ENCODE assay signal across 22 mouse cellular contexts in the genomic region with DNA sequence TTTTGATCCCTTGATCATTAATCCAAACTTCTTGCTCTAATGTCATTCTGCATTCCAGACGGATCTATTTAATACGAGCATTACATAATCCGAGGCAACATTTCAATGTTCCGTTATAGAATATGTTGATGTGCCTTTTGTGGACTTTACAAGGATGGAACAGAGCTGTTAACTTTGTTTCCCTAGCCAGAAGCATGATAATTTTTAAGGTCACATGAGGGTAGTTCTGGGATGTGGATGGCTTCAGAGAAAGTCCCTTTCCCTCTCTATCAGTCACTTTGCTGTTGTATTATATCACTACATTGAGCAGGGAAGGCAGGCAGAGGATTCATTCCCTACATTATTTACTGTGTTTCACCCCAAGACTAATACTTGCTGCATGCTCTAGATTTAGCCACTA.
DNase-seq lines count a peak whose midpoint lies in the region; ATAC-seq lines count a peak whose summit lies in the region.
"Had no signal": no experiment of that assay in that cellular context is flagged by ENCODE, and none has a peak within 500 bp of the region (broad histone marks: within the 10 kb centered on the region; RNA-seq: fewer than 3 reads in every experiment).

No protein-coding gene starts in this region.

- H3K4me3 ChIP-seq in forebrain, embryonic 11.5 days (ENCODE audit: low read depth, low read length) = no peak overlapping the region
- H3K4me3 ChIP-seq in forebrain, embryonic 16.5 days (replicated peaks; ENCODE audit: low read length) = no peak overlapping the region
- no peak overlapping the region for H3K4me3 ChIP-seq in hindbrain, embryonic 13.5 days
- no peak overlapping the region for H3K4me3 ChIP-seq in hindbrain, embryonic 14.5 days (replicated peaks; ENCODE audit: low read length)
- no peak overlapping the region for H3K4me3 ChIP-seq in midbrain, embryonic 11.5 days (ENCODE audit: low read depth, low read length)
- no peak overlapping the region for H3K4me3 ChIP-seq in midbrain, embryonic 15.5 days

- no peak overlapping the region for H3K27ac ChIP-seq in forebrain, embryonic 11.5 days (ENCODE audit: low read depth, low read length)
- no peak overlapping the region for H3K27ac ChIP-seq in forebrain, embryonic 16.5 days (ENCODE audit: low read length)
- H3K27ac ChIP-seq in hindbrain, embryonic 13.5 days = no peak overlapping the region
- no peak overlapping the region for H3K27ac ChIP-seq in hindbrain, embryonic 14.5 days
- no peak overlapping the region for H3K27ac ChIP-seq in midbrain, embryonic 11.5 days (ENCODE audit: low read depth, low read length)
- no peak overlapping the region for H3K27ac ChIP-seq in midbrain, embryonic 15.5 days

- H3K4me1 ChIP-seq in forebrain, embryonic 11.5 days (replicated peaks; ENCODE audit: control insufficient read depth, insufficient read depth, low read length) = no peaks in the 10 kb centered on the region
- H3K4me1 ChIP-seq in forebrain, embryonic 16.5 days (replicated peaks; ENCODE audit: control insufficient read depth, insufficient read depth, low read length) = no peaks in the 10 kb centered on the region; the same call in 1 of the 2 replicates
- H3K4me1 ChIP-seq in hindbrain, embryonic 13.5 days (replicated peaks) = no peaks in the 10 kb centered on the region
- no peaks in the 10 kb centered on the region for H3K4me1 ChIP-seq in hindbrain, embryonic 14.5 days (replicated peaks; ENCODE audit: control insufficient read depth, insufficient read depth, low read length)
- H3K4me1 ChIP-seq in midbrain, embryonic 11.5 days (ENCODE audit: control insufficient read depth, insufficient read depth, low read length) = no peaks in the 10 kb centered on the region
- no peaks in the 10 kb centered on the region for H3K4me1 ChIP-seq in midbrain, embryonic 15.5 days

- H3K4me2 ChIP-seq in forebrain, embryonic 11.5 days (ENCODE audit: low read depth, low read length, severe bottlenecking) = no peak overlapping the region
- no peak overlapping the region for H3K4me2 ChIP-seq in forebrain, embryonic 16.5 days (ENCODE audit: low read length)
- no peak overlapping the region for H3K4me2 ChIP-seq in hindbrain, embryonic 13.5 days
- H3K4me2 ChIP-seq in hindbrain, embryonic 14.5 days (replicated peaks) = no peak overlapping the region
- H3K4me2 ChIP-seq in midbrain, embryonic 11.5 days = no peak overlapping the region
- H3K4me2 ChIP-seq in midbrain, embryonic 15.5 days = no peak overlapping the region

- H3K9me3 ChIP-seq in forebrain, embryonic 11.5 days (ENCODE audit: control insufficient read depth, low read length) = no peaks in the 10 kb centered on the region
- no peaks in the 10 kb centered on the region for H3K9me3 ChIP-seq in forebrain, embryonic 16.5 days (ENCODE audit: control insufficient read depth, low read length)
- no peaks in the 10 kb centered on the region for H3K9me3 ChIP-seq in hindbrain, embryonic 13.5 days
- H3K9me3 ChIP-seq in hindbrain, embryonic 14.5 days (ENCODE audit: control insufficient read depth, low read length) = no peaks in the 10 kb centered on the region
- no peaks in the 10 kb centered on the region for H3K9me3 ChIP-seq in midbrain, embryonic 11.5 days (ENCODE audit: control insufficient read depth, low read length)
- no peaks in the 10 kb centered on the region for H3K9me3 ChIP-seq in midbrain, embryonic 15.5 days

- no peak overlapping the region for H3K9ac ChIP-seq in forebrain, embryonic 11.5 days (ENCODE audit: low read length)
- H3K9ac ChIP-seq in forebrain, embryonic 16.5 days (replicated peaks; ENCODE audit: low read depth, low read length) = no peak overlapping the region
- H3K9ac ChIP-seq in hindbrain, embryonic 13.5 days = no peak overlapping the region
- no peak overlapping the region for H3K9ac ChIP-seq in hindbrain, embryonic 14.5 days
- H3K9ac ChIP-seq in midbrain, embryonic 11.5 days (ENCODE audit: low read length) = no peak overlapping the region
- H3K9ac ChIP-seq in midbrain, embryonic 15.5 days = no peak overlapping the region

- ATAC-seq in forebrain, embryonic 11.5 days (replicated peaks; ENCODE audit: low FRiP score) = peak; percentile 63; the same call in 1 of the 2 replicates
- ATAC-seq in forebrain, embryonic 16.5 days = no peak
- ATAC-seq in hindbrain, embryonic 13.5 days (ENCODE audit: low FRiP score) = 0 out of 2 replicates have a peak, but pooled peaks have one; percentile 17
- no peak for ATAC-seq in hindbrain, embryonic 14.5 days (ENCODE audit: low FRiP score)
- ATAC-seq in midbrain, embryonic 11.5 days (ENCODE audit: low FRiP score) = no peak
- ATAC-seq in midbrain, embryonic 15.5 days (replicated peaks) = no peak
- ATAC-seq: activated CD4-positive, CD25-positive, alpha-beta regulatory T cell, adult 4 months; CD4-positive, CD25-positive, alpha-beta regulatory T cell, adult 4 months; Patski had no signal

- 76% methylated on average over 4 of the region's 4 CpGs for WGBS in forebrain, embryonic 11.5 days
- WGBS in forebrain, embryonic 16.5 days = 63% methylated on average over 4 of the region's 4 CpGs
- WGBS in hindbrain, embryonic 13.5 days = 89% methylated on average over 4 of the region's 4 CpGs
- WGBS in hindbrain, embryonic 14.5 days = 89% methylated on average over 4 of the region's 4 CpGs
- WGBS in midbrain, embryonic 11.5 days = 87% methylated on average over 4 of the region's 4 CpGs
- 62% methylated on average over 4 of the region's 4 CpGs for WGBS in midbrain, embryonic 15.5 days

- no peaks in the 10 kb centered on the region for H3K36me3 ChIP-seq in forebrain, embryonic 11.5 days (ENCODE audit: control insufficient read depth, insufficient read depth, low read length)
- no peaks in the 10 kb centered on the region for H3K36me3 ChIP-seq in forebrain, embryonic 16.5 days (ENCODE audit: control insufficient read depth, insufficient read depth)
- no peaks in the 10 kb centered on the region for H3K36me3 ChIP-seq in hindbrain, embryonic 13.5 days
- H3K36me3 ChIP-seq in hindbrain, embryonic 14.5 days (replicated peaks; ENCODE audit: control insufficient read depth, insufficient read depth) = no peaks in the 10 kb centered on the region
- H3K36me3 ChIP-seq in midbrain, embryonic 11.5 days (ENCODE audit: control insufficient read depth, insufficient read depth, low read length) = no peaks in the 10 kb centered on the region
- no peaks in the 10 kb centered on the region for H3K36me3 ChIP-seq in midbrain, embryonic 15.5 days (replicated peaks)
- H3K36me3 ChIP-seq: G1E had no signal

- no peaks in the 10 kb centered on the region for H3K27me3 ChIP-seq in forebrain, embryonic 11.5 days (ENCODE audit: control insufficient read depth, insufficient read depth, low read length)
- no peaks in the 10 kb centered on the region for H3K27me3 ChIP-seq in forebrain, embryonic 16.5 days (replicated peaks; ENCODE audit: control insufficient read depth, insufficient read depth, low read length)
- no peaks in the 10 kb centered on the region for H3K27me3 ChIP-seq in hindbrain, embryonic 13.5 days
- H3K27me3 ChIP-seq in hindbrain, embryonic 14.5 days (ENCODE audit: control insufficient read depth, insufficient read depth, low read length) = no peaks in the 10 kb centered on the region
- no peaks in the 10 kb centered on the region for H3K27me3 ChIP-seq in midbrain, embryonic 11.5 days (ENCODE audit: control insufficient read depth, insufficient read depth, low read length)
- H3K27me3 ChIP-seq in midbrain, embryonic 15.5 days (replicated peaks) = no peaks in the 10 kb centered on the region
- H3K27me3 ChIP-seq: CH12.LX, Patski had no signal

- DNase-seq in forebrain, embryonic 11.5 days (ENCODE audit: low spot score) = no peak
- DNase-seq in hindbrain, embryonic 14.5 days (ENCODE audit: low spot score) = no peak
- peak; percentile 61 for DNase-seq in midbrain, embryonic 11.5 days (ENCODE audit: low spot score, missing footprints)
- DNase-seq in retina, postnatal 1 day = peak; percentile 2
- no peak for DNase-seq in retina, embryonic 14.5 days (ENCODE audit: low spot score)
- DNase-seq: adrenal gland, adult 2 months; adrenal gland, adult 8-10 months; adrenal gland, postnatal 10 days; adrenal gland, postnatal 14 days; adrenal gland, postnatal 25 days; adrenal gland, postnatal 36 days; B cell, adult 2 months; cerebellum, adult 11 months; cerebellum, adult 11-12 months had no signal

Comparison
In these comparisons a context has a peak if more than half of its experiments do, and no peak if none do; other contexts are left out.
1. ATAC-seq: peak in forebrain, embryonic 11.5 days (single experiment) and hindbrain, embryonic 13.5 days (single experiment); none in forebrain, embryonic 16.5 days (single experiment), hindbrain, embryonic 14.5 days (single experiment), midbrain, embryonic 11.5 days (single experiment) and midbrain, embryonic 15.5 days (single experiment).
2. DNase-seq: peak in midbrain, embryonic 11.5 days (single experiment) and retina, postnatal 1 day (single experiment); none in forebrain, embryonic 11.5 days (single experiment), hindbrain, embryonic 14.5 days (single experiment) and retina, embryonic 14.5 days (single experiment).